Mouse (Mus musculus) gastrocnemius, adult 8-10 months (tissue): ENCODE data around the gene Pcf11. TPM values are rescaled to one million over a fixed set of nuclear protein-coding genes. Genes with fewer than 3 reads are reported as not detected.

Source experiments
- DNase-seq, 2 experiments: peaks; one replicate each; pipeline ENCODE4 v3.0.0; 2022; ENCODE audit warnings: low spot score in 2 of 2
- total RNA-seq, 4 experiments: library from RNA; stranded (reverse); gene quantifications; 2 replicates each; pipeline ENCODE4 v1.2.4; 2022

The Pcf11 gene
- total RNA-seq, 4 experiments from 2014 or later: 17.4 to 20.1 (median 18.4) TPM

DNA sequence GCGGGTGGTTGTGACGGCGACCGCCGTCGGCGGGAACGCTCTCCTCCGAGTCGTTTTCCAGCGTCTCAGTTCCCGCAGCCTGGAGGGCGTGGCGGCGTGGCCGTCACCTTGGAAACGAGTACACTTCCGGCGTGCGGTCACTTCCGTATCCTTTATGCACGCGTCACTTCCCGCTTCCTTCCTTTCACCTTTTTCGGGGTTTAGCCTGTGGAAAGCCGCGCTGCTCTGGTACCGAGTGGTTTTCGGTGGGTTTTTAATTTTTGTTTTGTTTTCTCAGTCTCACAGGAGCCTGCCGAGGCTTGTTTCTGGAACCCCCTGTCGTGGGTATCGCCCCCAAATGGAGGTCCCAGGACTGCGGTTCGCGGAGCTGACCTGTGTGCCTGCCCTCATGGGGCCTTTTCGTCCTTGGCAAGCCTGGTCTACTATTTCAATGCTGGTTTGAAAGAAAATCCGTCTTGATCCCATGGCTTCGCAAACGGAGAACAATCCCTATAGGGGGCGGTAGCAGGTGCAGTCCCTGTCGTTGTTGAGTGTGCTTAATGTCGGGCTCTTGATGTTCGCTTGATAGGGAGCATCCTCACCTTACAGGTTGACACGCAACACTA is 32.6 kb downstream of the Pcf11 start, which contains the start of gene Ankrd42:
Gene Ankrd42 (minus strand): TSS at position 122 of the 605 bp plus-strand sequence.
- peak; percentile 84 to 85 for DNase-seq

DNA sequence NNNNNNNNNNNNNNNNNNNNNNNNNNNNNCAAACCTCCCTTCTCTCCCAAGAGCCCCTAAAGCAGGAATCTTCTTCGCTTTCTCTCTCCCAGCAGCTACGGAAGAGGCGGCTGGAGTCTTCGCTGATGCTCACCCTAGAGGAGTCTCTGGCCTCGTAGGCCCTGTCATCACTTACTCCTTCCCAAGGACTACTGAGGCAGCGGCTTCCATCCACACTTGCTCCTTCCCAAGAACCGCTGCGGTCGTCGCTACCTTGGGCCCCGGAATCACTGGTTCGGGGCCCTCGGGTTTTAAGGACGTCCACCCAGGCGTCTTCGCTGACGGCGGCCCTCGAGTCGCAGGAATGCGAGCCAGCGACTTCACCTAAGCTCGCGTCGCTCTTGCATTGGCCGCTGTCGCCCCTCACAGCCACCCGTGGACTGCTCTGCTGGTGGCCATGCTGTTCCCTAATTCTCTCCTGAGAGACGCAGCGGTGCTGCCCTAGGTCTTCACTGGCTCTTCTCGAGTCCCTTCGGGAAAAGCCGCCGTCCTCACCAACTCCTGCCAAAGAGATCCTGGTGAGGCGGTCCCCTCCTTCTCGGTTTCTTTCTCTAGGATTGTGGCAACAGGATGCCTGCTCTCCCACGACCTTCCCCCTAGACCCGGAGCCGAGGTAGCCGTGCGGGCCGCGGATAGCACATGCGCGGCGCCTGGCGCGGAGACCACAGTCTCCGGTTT is 33.3 kb downstream of the Pcf11 start:
- DNase-seq: peak in 1 of 2 experiments; percentile 7

DNA sequence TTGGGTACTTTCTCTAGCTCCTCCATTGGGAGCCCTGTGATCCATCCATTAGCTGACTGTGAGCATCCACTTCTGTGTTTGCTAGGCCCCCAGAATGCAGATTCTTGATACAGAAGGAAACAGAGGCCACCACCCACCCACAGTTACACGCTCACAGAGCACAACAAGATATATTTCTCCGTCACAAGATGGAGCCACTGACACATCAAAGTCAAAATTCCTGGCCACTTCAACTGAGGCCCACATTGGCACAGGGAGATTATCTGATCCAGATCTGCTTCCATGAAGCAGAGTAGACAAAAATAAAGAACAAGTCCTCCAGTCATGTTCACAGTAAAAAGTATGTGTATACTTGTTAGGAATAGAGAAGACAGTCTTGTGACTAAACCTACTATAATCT is 39.6 kb downstream of the Pcf11 start:
- DNase-seq: no peak

DNA sequence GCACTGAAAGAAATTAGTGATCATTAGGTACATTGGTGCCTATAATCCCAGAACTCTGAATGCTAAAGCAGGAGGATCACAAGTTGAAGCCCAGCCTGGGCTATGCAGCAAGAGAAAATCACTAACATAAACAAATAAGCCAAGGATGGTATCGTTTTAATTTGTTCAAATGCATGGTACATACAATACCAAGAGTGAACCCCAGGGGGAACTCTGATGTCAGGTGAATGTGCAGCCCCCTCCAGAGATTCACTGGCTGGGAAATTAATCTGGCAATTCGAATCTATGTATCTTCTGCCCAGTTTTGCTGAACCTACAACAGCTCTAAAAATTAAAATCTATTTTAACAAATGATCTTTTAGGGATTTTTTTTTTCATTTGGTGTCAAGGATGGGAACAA is 45.2 kb downstream of the Pcf11 start:
- no peak for DNase-seq

DNA sequence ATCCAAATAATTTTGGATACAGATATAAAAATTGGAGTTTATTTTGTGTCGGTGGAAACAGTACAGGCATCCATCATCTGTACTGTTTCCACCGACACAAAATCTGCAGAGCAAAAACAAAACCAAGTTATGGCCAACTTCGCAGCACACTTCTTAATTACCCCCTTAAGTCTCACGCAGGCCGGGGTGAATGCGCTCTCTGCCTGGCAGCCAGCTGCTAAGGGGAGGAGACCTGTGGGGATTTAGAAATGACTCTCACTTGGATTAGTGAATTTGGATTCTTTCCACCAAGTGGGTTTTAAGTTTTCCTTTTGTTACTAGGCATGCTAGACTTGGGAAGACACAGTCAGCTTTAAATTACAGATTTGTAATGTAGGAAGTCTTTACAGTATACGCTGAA is 58.9 kb downstream of the Pcf11 start:
- DNase-seq: no peak

DNA sequence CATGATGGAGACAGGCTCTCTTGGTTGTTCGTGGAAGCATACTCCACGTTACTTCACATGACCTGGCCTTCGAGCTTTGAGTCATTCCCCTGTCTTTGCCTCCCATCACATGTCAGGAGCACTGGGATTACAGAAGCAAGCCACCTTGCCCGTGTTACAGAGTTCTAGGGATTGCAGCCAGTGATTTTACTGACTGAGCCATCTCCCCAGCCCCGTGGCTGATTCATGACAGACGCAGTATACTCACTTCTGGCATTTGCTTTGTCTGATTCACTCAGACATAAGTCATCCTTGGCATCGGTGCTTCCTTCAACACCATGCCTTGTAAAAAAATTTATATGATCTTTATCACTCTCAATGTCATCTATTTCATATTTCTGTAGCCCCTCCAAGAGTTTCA is 64.8 kb downstream of the Pcf11 start:
- no peak for DNase-seq

Other genes starting within 250 kb of the Pcf11 start
- 10 to 100 TPM; 19.6 to 24.4 (median 22.1) TPM for gene Ccdc90b, start 108.8 kb downstream of the Pcf11 start, total RNA-seq
- under 1 TPM; 0.46 to 0.80 (median 0.68) TPM for gene Ankrd42, start 32.8 kb downstream of the Pcf11 start, total RNA-seq
- gene Rab30, start 71.7 kb upstream of the Pcf11 start, total RNA-seq: 10 to 100 TPM in 1 of 4 experiments, 1 to 10 TPM in 3; 2.9 to 12.1 (median 5.6) TPM
- under 1 TPM in 1 of 4 experiments, not detected in 3; 0.13 TPM for gene Ddias, start 204.3 kb upstream of the Pcf11 start, total RNA-seq
- gene Prcp, start 204.5 kb upstream of the Pcf11 start, total RNA-seq: 1 to 10 TPM; 2.2 to 2.9 (median 2.6) TPM